In genomic region chr6:92983421-92983820, GRCm38 (mm10) we compare ENCODE assay signal across 10 mouse cellular contexts. TPM values are rescaled to one million over a fixed set of nuclear protein-coding genes. Genes with fewer than 3 reads are reported as not detected.
DNase-seq lines count a peak whose midpoint lies in the region; ATAC-seq lines count a peak whose summit lies in the region.
"Had no signal": no experiment of that assay in that cellular context is flagged by ENCODE, and none has a peak within 500 bp of the region (broad histone marks: within the 10 kb centered on the region; RNA-seq: fewer than 3 reads in every experiment).

No protein-coding gene starts in this region.

- peaks cover 9% of the 10 kb centered on the region; the same call in 1 of the 2 replicates for H3K4me1 ChIP-seq in heart, embryonic 11.5 days (ENCODE audit: control insufficient read depth, insufficient read depth, low read length)

- DNase-seq in kidney, postnatal 14 days, result peak; percentile 22
- DNase-seq in kidney, adult 9 months, result no peak
- peak; percentile 73 for DNase-seq in adrenal gland, adult 2 months
- peak; percentile 69 for DNase-seq in lung, postnatal 14 days
- DNase-seq in frontal cortex, postnatal 36 days (ENCODE audit: low spot score in 2 of 2), result no peak
- no peak for DNase-seq in retina, embryonic 14.5 days (ENCODE audit: low spot score)

- whole genome bisulfite sequencing in heart, embryonic 11.5 days (ENCODE audit: insufficient replicate concordance), result 60% methylated on average over 7 of the region's 7 CpGs

- H3K27me3 ChIP-seq in heart, embryonic 11.5 days (ENCODE audit: control insufficient read depth, insufficient read depth, low read length), result no peaks in the 10 kb centered on the region

- H3K9ac ChIP-seq in heart, embryonic 11.5 days (ENCODE audit: low read depth, low read length), result no peak overlapping the region

- 0 out of 2 replicates have a peak overlapping the region, but pooled peaks have one; percentile 6 for H3K27ac ChIP-seq in heart, embryonic 11.5 days (ENCODE audit: low read depth, low read length)
- H3K27ac ChIP-seq: kidney, postnatal 0 days; macrophage had no signal

- no peak overlapping the region for H3K4me2 ChIP-seq in heart, embryonic 11.5 days

- no peaks in the 10 kb centered on the region for H3K9me3 ChIP-seq in heart, embryonic 11.5 days (replicated peaks; ENCODE audit: control insufficient read depth, low read length)

- H3K36me3 ChIP-seq in heart, embryonic 11.5 days (ENCODE audit: control insufficient read depth, insufficient read depth, low read length), result no peaks in the 10 kb centered on the region

- no peak overlapping the region for H3K4me3 ChIP-seq in heart, embryonic 11.5 days (ENCODE audit: low read depth, low read length)
- H3K4me3 ChIP-seq: myocyte had no signal

- ATAC-seq in heart, embryonic 11.5 days (replicated peaks; ENCODE audit: insufficient number of reproducible peaks, low FRiP score, low TSS enrichment), result 0 out of 2 replicates have a peak, but pooled peaks have one; percentile 31

RNA-seq across cellular contexts. Expression of gene Adamts9, which starts 40.1 kb away (rescaled TPM):
- total RNA-seq in adrenal gland, adult 2 months (2021), result 10 to 100 TPM; 11.0 to 30.9 TPM
- polyA plus RNA-seq in adrenal gland, adult 2 months (2012; rRNA removed), result 5.9 and 7.1 TPM in 2 replicates
- 6.0 and 9.6 TPM in 2 replicates for polyA plus RNA-seq in heart, embryonic 11.5 days (2014; fragmentation: Nextera tagmentation; extraction: Ambion mirVana)
- polyA plus RNA-seq: macrophage had no signal

Comparison
In these comparisons a context has a peak if more than half of its experiments do, and no peak if none do; other contexts are left out.
1. DNase-seq: peak in kidney, postnatal 14 days (single experiment), adrenal gland, adult 2 months (single experiment) and lung, postnatal 14 days (single experiment); none in kidney, adult 9 months (single experiment), frontal cortex, postnatal 36 days (0 of 2) and retina, embryonic 14.5 days (single experiment).